Mouse (Mus musculus): ENCODE results near the gene Mtmr3. TPM values are rescaled to one million over a fixed set of nuclear protein-coding genes. Genes with fewer than 3 reads are reported as not detected.
"Not testable (repeated sequence)": the region's sequence is repeated elsewhere in the genome, so short reads cannot be mapped to it uniquely, and the experiment has no call there.

Gene Mtmr3
- total RNA-seq, 1 experiment = 30.7 TPM

DNA sequence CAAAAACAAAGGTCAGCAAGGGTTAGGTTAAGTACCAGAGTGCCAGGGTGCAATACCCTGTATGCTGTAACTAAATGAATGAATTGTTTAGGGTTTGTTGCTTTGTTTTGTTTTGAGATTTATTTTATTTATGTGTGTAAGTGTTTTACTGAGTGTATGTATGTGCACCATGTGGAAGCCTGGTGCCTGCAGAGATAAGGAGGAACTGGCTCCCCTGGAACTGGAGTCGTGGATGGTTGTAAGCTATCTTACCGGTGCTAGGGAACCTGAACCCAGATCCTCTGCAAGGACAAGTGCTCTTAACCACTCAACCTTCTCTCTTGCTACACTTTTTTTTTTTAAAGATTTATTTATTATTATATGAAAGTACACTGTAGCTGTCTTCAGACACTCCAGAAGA lies 17.6 kb downstream of the Mtmr3 start:
- Histone ChIP-seq H3K4me3 (ENCODE audit: insufficient read depth in 1 of 2, low read depth in 1 of 2, low read length in 2 of 2, poor library complexity in 1 of 2, severe bottlenecking in 1 of 2) (no peak overlapping the region), H3K9me3 (ENCODE audit: control insufficient read depth, insufficient read depth, low read depth, low read length) (no peaks in the 10 kb centered on the region), H3K4me1 (ENCODE audit: control insufficient read depth in 2 of 2, insufficient read depth in 2 of 2, low read length in 2 of 2, poor library complexity in 1 of 2) (no peaks in the 10 kb centered on the region), H3K27ac (ENCODE audit: insufficient read depth, low read depth, low read length, poor library complexity, severe bottlenecking) (no peak overlapping the region), H3K9ac (ENCODE audit: insufficient read depth, low read depth, low read length, poor library complexity, severe bottlenecking) (no peak overlapping the region), H3K36me3 (ENCODE audit: control insufficient read depth, insufficient read depth, low read length, poor library complexity, severe bottlenecking) (no peaks in the 10 kb centered on the region)
- no peak for DNase-seq (ENCODE audit: low read depth, low spot score)
- in situ Hi-C loops (cut with MboI; ENCODE audit: low sequenced_read_pairs in 2 of 2, unreplicated experiment in 2 of 2) = no loop called here
- TF ChIP-seq MAFK (IDR thresholded peaks at IDR 0.05; ENCODE audit: insufficient read depth, low read depth, low read length) = no peak
- TF ChIP-seq CHD2 (IDR thresholded peaks at IDR 0.05; ENCODE audit: low read depth, low read length) = no peak
- TF ChIP-seq ZC3H11A (IDR thresholded peaks at IDR 0.05; ENCODE audit: borderline replicate concordance, low read depth, low read length) = no peak
- TF ChIP-seq HCFC1 (IDR thresholded peaks at IDR 0.05; ENCODE audit: borderline replicate concordance, insufficient read depth, low read length) = no peak
- TF ChIP-seq ZNF384 (IDR thresholded peaks at IDR 0.05; ENCODE audit: low read depth, low read length) = no peak

GRCm38 (mm10) chr11:4576090-4576732 lies 18.5 kb downstream of the Mtmr3 start:
- DNase-seq (ENCODE audit: low read depth, low spot score); H3K4me3 ChIP-seq (ENCODE audit: insufficient read depth in 1 of 2, low read depth in 1 of 2, low read length in 2 of 2, poor library complexity in 1 of 2, severe bottlenecking in 1 of 2); H3K36me3 ChIP-seq (ENCODE audit: control insufficient read depth, insufficient read depth, low read length, poor library complexity, severe bottlenecking); H3K9me3 ChIP-seq (ENCODE audit: control insufficient read depth, insufficient read depth, low read depth, low read length); in situ Hi-C loops (cut with MboI; ENCODE audit: low sequenced_read_pairs in 2 of 2, unreplicated experiment in 2 of 2); H3K4me1 ChIP-seq (ENCODE audit: control insufficient read depth in 2 of 2, insufficient read depth in 2 of 2, low read length in 2 of 2, poor library complexity in 1 of 2); H3K9ac ChIP-seq (ENCODE audit: insufficient read depth, low read depth, low read length, poor library complexity, severe bottlenecking); H3K27ac ChIP-seq (ENCODE audit: insufficient read depth, low read depth, low read length, poor library complexity, severe bottlenecking): not testable (repeated sequence)

GRCm38 (mm10) chr11:4571491-4571901 lies 23.2 kb downstream of the Mtmr3 start:
- H3K27ac ChIP-seq (ENCODE audit: insufficient read depth, low read depth, low read length, poor library complexity, severe bottlenecking) = no peak overlapping the region
- no peaks in the 10 kb centered on the region for H3K4me1 ChIP-seq (ENCODE audit: control insufficient read depth in 2 of 2, insufficient read depth in 2 of 2, low read length in 2 of 2, poor library complexity in 1 of 2)
- no peak overlapping the region for H3K9ac ChIP-seq (ENCODE audit: insufficient read depth, low read depth, low read length, poor library complexity, severe bottlenecking)
- H3K36me3 ChIP-seq (ENCODE audit: control insufficient read depth, insufficient read depth, low read length, poor library complexity, severe bottlenecking) = no peaks in the 10 kb centered on the region
- H3K4me3 ChIP-seq (ENCODE audit: insufficient read depth in 1 of 2, low read depth in 1 of 2, low read length in 2 of 2, poor library complexity in 1 of 2, severe bottlenecking in 1 of 2) = no peak overlapping the region
- in situ Hi-C loops (cut with MboI; ENCODE audit: low sequenced_read_pairs in 2 of 2, unreplicated experiment in 2 of 2) = no loop called here
- TF ChIP-seq ZNF384 (IDR thresholded peaks at IDR 0.05; ENCODE audit: low read depth, low read length) (no peak), CHD2 (IDR thresholded peaks at IDR 0.05; ENCODE audit: low read depth, low read length) (no peak), MAFK (IDR thresholded peaks at IDR 0.05; ENCODE audit: insufficient read depth, low read depth, low read length) (no peak), ZC3H11A (IDR thresholded peaks at IDR 0.05; ENCODE audit: borderline replicate concordance, low read depth, low read length) (no peak), HCFC1 (IDR thresholded peaks at IDR 0.05; ENCODE audit: borderline replicate concordance, insufficient read depth, low read length) (no peak)
- H3K9me3 ChIP-seq (ENCODE audit: control insufficient read depth, insufficient read depth, low read depth, low read length) = no peaks in the 10 kb centered on the region
- no peak for DNase-seq (ENCODE audit: low read depth, low spot score)

DNA sequence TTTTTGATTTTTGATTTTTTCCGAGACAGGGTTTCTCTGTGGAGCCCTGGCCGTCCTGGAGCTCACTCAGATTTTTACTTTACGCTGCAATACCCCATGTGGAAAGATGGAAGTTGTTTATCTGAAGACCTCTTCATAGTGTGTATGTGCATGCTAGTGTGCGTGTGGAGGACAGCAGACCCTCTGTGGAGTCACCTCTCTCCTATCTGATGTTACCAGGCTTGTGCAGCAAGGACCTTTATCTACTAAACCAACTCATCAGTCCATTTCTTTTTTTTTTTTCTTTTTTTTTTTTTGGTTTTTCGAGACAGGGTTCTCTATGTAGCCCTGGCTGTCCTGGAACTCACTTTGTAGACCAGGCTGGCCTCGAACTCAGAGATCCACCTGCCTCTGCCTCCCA lies 28.3 kb downstream of the Mtmr3 start:
- Histone ChIP-seq H3K4me1 (ENCODE audit: control insufficient read depth in 2 of 2, insufficient read depth in 2 of 2, low read length in 2 of 2, poor library complexity in 1 of 2) (no peaks in the 10 kb centered on the region), H3K4me3 (ENCODE audit: insufficient read depth in 1 of 2, low read depth in 1 of 2, low read length in 2 of 2, poor library complexity in 1 of 2, severe bottlenecking in 1 of 2) (no peak overlapping the region), H3K27ac (ENCODE audit: insufficient read depth, low read depth, low read length, poor library complexity, severe bottlenecking) (no peak overlapping the region), H3K9ac (ENCODE audit: insufficient read depth, low read depth, low read length, poor library complexity, severe bottlenecking) (no peak overlapping the region), H3K9me3 (ENCODE audit: control insufficient read depth, insufficient read depth, low read depth, low read length) (no peaks in the 10 kb centered on the region), H3K36me3 (ENCODE audit: control insufficient read depth, insufficient read depth, low read length, poor library complexity, severe bottlenecking) (no peaks in the 10 kb centered on the region)
- TF ChIP-seq MAFK (IDR thresholded peaks at IDR 0.05; ENCODE audit: insufficient read depth, low read depth, low read length) (no peak), CHD2 (IDR thresholded peaks at IDR 0.05; ENCODE audit: low read depth, low read length) (no peak), HCFC1 (IDR thresholded peaks at IDR 0.05; ENCODE audit: borderline replicate concordance, insufficient read depth, low read length) (no peak), ZC3H11A (IDR thresholded peaks at IDR 0.05; ENCODE audit: borderline replicate concordance, low read depth, low read length) (no peak), ZNF384 (IDR thresholded peaks at IDR 0.05; ENCODE audit: low read depth, low read length) (no peak)
- in situ Hi-C loops (cut with MboI; ENCODE audit: low sequenced_read_pairs in 2 of 2, unreplicated experiment in 2 of 2) = no loop called here
- no peak for DNase-seq (ENCODE audit: low read depth, low spot score)

DNA sequence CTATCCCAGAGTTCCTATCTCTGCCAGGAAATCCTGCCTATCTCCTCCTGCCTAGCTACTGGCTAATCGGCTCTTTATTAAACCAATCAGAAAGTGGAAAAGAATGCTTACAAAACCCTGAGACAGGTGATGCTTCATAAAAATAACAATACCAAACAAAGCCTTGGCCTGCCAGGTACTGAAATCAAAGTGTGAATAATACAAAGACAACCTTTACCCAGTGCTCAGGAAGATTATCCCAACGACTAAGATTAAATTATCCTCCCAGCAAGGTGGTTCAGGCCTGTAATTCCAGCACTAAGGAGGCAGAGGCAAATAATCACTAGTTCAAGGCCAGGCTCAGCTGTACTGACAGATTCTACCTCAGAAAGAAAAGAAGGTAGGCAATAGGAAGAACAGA lies 29.1 kb downstream of the Mtmr3 start:
- DNase-seq (ENCODE audit: low read depth, low spot score) = no peak
- in situ Hi-C loops (cut with MboI; ENCODE audit: low sequenced_read_pairs in 2 of 2, unreplicated experiment in 2 of 2) = no loop called here
- Histone ChIP-seq H3K4me3 (ENCODE audit: insufficient read depth in 1 of 2, low read depth in 1 of 2, low read length in 2 of 2, poor library complexity in 1 of 2, severe bottlenecking in 1 of 2) (no peak overlapping the region), H3K27ac (ENCODE audit: insufficient read depth, low read depth, low read length, poor library complexity, severe bottlenecking) (no peak overlapping the region), H3K9me3 (ENCODE audit: control insufficient read depth, insufficient read depth, low read depth, low read length) (no peaks in the 10 kb centered on the region), H3K4me1 (ENCODE audit: control insufficient read depth in 2 of 2, insufficient read depth in 2 of 2, low read length in 2 of 2, poor library complexity in 1 of 2) (no peaks in the 10 kb centered on the region), H3K36me3 (ENCODE audit: control insufficient read depth, insufficient read depth, low read length, poor library complexity, severe bottlenecking) (no peaks in the 10 kb centered on the region), H3K9ac (ENCODE audit: insufficient read depth, low read depth, low read length, poor library complexity, severe bottlenecking) (no peak overlapping the region)
- no peak for TF ChIP-seq MAFK (IDR thresholded peaks at IDR 0.05; ENCODE audit: insufficient read depth, low read depth, low read length)

All from ES-E14 (cell line).